In genomic region chr9:108753326-108753725, GRCm38 (mm10) we compare ENCODE assay signal across 10 mouse cellular contexts. TPM values are rescaled to one million over a fixed set of nuclear protein-coding genes. Genes with fewer than 3 reads are reported as not detected.
DNase-seq lines count a peak whose midpoint lies in the region; ATAC-seq lines count a peak whose summit lies in the region.
"Had no signal": no experiment of that assay in that cellular context is flagged by ENCODE, and none has a peak within 500 bp of the region (broad histone marks: within the 10 kb centered on the region; RNA-seq: fewer than 3 reads in every experiment).

No protein-coding gene starts in this region.

- H3K36me3 ChIP-seq in midbrain, embryonic 10.5 days = peaks cover 8% of the 10 kb centered on the region
- peaks cover 11% of the 10 kb centered on the region for H3K36me3 ChIP-seq in midbrain, embryonic 13.5 days
- H3K36me3 ChIP-seq: stomach, embryonic 15.5 days had no signal

- 69% methylated on average over 9 of the region's 9 CpGs for WGBS in midbrain, embryonic 10.5 days
- 62% methylated on average over 9 of the region's 9 CpGs for WGBS in midbrain, embryonic 13.5 days

- no peaks in the 10 kb centered on the region for H3K27me3 ChIP-seq in midbrain, embryonic 10.5 days (ENCODE audit: low read depth, poor library complexity, severe bottlenecking)
- no peaks in the 10 kb centered on the region for H3K27me3 ChIP-seq in midbrain, embryonic 13.5 days
- H3K27me3 ChIP-seq: heart, embryonic 13.5 days; stomach, embryonic 15.5 days had no signal

- DNase-seq in midbrain, embryonic 10.5 days (ENCODE audit: low spot score) = peak; percentile 56
- DNase-seq in adrenal gland, adult 18-20 months (ENCODE audit: low spot score in 2 of 2) = peak; percentile 48 to 68
- peak; percentile 66 for DNase-seq in embryo, embryonic 11 days
- DNase-seq in heart, postnatal 25 days (ENCODE audit: low spot score) = peak; percentile 23
- peak; percentile 69 to 79 for DNase-seq in left cerebral cortex, postnatal 14 days (ENCODE audit: low spot score in 2 of 2)
- peak; percentile 32 for DNase-seq in retina, adult 2 months (ENCODE audit: low read depth, low spot score)
- peak; percentile 57 for DNase-seq in urinary bladder, postnatal 14 days (ENCODE audit: low spot score)

- H3K9me3 ChIP-seq in midbrain, embryonic 10.5 days (replicated peaks) = no peaks in the 10 kb centered on the region
- no peaks in the 10 kb centered on the region for H3K9me3 ChIP-seq in midbrain, embryonic 13.5 days
- H3K9me3 ChIP-seq: heart, embryonic 13.5 days; stomach, embryonic 15.5 days had no signal

- H3K9ac ChIP-seq in midbrain, embryonic 13.5 days (replicated peaks) = no peak overlapping the region
- H3K9ac ChIP-seq: heart, embryonic 13.5 days; stomach, embryonic 15.5 days had no signal

- no peak overlapping the region for H3K27ac ChIP-seq in midbrain, embryonic 10.5 days (replicated peaks)
- no peak overlapping the region for H3K27ac ChIP-seq in midbrain, embryonic 13.5 days
- H3K27ac ChIP-seq: heart, embryonic 13.5 days; stomach, embryonic 15.5 days had no signal

- H3K4me2 ChIP-seq in midbrain, embryonic 13.5 days (replicated peaks) = no peak overlapping the region
- H3K4me2 ChIP-seq: heart, embryonic 13.5 days; stomach, embryonic 15.5 days had no signal

- no peak for ATAC-seq in midbrain, embryonic 13.5 days

- peaks cover 16% of the 10 kb centered on the region for H3K4me1 ChIP-seq in midbrain, embryonic 10.5 days
- peaks cover 11% of the 10 kb centered on the region for H3K4me1 ChIP-seq in midbrain, embryonic 13.5 days (replicated peaks)
- H3K4me1 ChIP-seq: stomach, embryonic 15.5 days had no signal

- intact Hi-C loops in heart, postnatal 25 days (cut with DNase I) = loop anchor here (5.0 kb wide), 2 partner anchors 54 to 184 kb away; partner anchors contain the start of genes Nckipsd and Uqcrc1
- intact Hi-C loops in left cerebral cortex, postnatal 14 days (cut with DNase I) = loop anchor here (5.0 kb wide), 1 partner anchor 54 kb away; the partner anchor contains the start of gene Nckipsd

- H3K4me3 ChIP-seq in midbrain, embryonic 10.5 days = no peak overlapping the region
- H3K4me3 ChIP-seq in midbrain, embryonic 13.5 days (replicated peaks) = no peak overlapping the region
- H3K4me3 ChIP-seq: heart, embryonic 13.5 days; stomach, embryonic 15.5 days had no signal

RNA-seq across cellular contexts. Expression of gene Ip6k2, which starts 30.3 kb away (rescaled TPM):
- 89.0 and 105 TPM in 2 replicates for polyA plus RNA-seq in midbrain, embryonic 10.5 days (2016; fragmentation: Nextera tagmentation; extraction: Ambion mirVana)
- 217 and 238 TPM in 2 replicates for polyA plus RNA-seq in midbrain, embryonic 13.5 days (2015; fragmentation: Nextera tagmentation; extraction: Ambion mirVana)
- 100 to 1,000 TPM in 1 of 2 experiments, 10 to 100 TPM in 1; 76.8 to 101 TPM for total RNA-seq in adrenal gland, adult 18-20 months (2021)
- 10 to 100 TPM; 21.1 to 26.4 TPM for total RNA-seq in heart, postnatal 25 days (2021)
- total RNA-seq in left cerebral cortex, postnatal 14 days (2021) = 100 to 1,000 TPM; 149 to 153 TPM

RNA-seq across cellular contexts. Expression of gene Nckipsd, which starts 54.8 kb away (rescaled TPM):
- polyA plus RNA-seq in midbrain, embryonic 10.5 days (2016; fragmentation: Nextera tagmentation; extraction: Ambion mirVana) = 14.5 and 17.3 TPM in 2 replicates
- 20.9 and 29.5 TPM in 2 replicates for polyA plus RNA-seq in midbrain, embryonic 13.5 days (2015; fragmentation: Nextera tagmentation; extraction: Ambion mirVana)
- 10 to 100 TPM; 10.8 to 11.3 TPM for total RNA-seq in adrenal gland, adult 18-20 months (2021)
- 1 to 10 TPM; 7.9 to 8.3 TPM for total RNA-seq in heart, postnatal 25 days (2021)
- total RNA-seq in left cerebral cortex, postnatal 14 days (2021) = 10 to 100 TPM; 39.1 to 44.7 TPM

Comparison
In these comparisons a context has a peak if more than half of its experiments do, and no peak if none do; other contexts are left out.
1. DNase-seq: peak in every context shown above with its lines; median percentile 74 in left cerebral cortex, postnatal 14 days; 66 in embryo, embryonic 11 days; 58 in adrenal gland, adult 18-20 months; 57 in urinary bladder, postnatal 14 days; 56 in midbrain, embryonic 10.5 days; 32 in retina, adult 2 months; 23 in heart, postnatal 25 days.